Mouse (Mus musculus): ENCODE measurements around the gene Trpv4.

The Trpv4 gene

GRCm38 (mm10) chr5:114589454-114589853, 68.8 kb downstream of the Trpv4 start:
- no peak for DNase-seq (ENCODE audit: low read depth, low spot score)

- no peak for DNase-seq (ENCODE audit: low read depth, low spot score)
Observed at GRCm38 (mm10) chr5:114589026-114589425, 69.2 kb downstream of the Trpv4 start.

- no peak for DNase-seq (ENCODE audit: low read depth, low spot score)
Observed at GRCm38 (mm10) chr5:114588416-114588815, 69.8 kb downstream of the Trpv4 start.

- DNase-seq (ENCODE audit: low read depth, low spot score): no peak
Observed at GRCm38 (mm10) chr5:114587908-114588307, 70.3 kb downstream of the Trpv4 start.

GRCm38 (mm10) chr5:114585682-114586081, 72.5 kb downstream of the Trpv4 start:
- no peak for DNase-seq (ENCODE audit: low read depth, low spot score)

GRCm38 (mm10) chr5:114584293-114585104, 73.7 kb downstream of the Trpv4 start:
- no peak for DNase-seq (ENCODE audit: low read depth, low spot score)

GRCm38 (mm10) chr5:114583490-114584175, 74.6 kb downstream of the Trpv4 start:
- no peak for DNase-seq (ENCODE audit: low read depth, low spot score)

- DNase-seq (ENCODE audit: low read depth, low spot score): no peak
Observed at GRCm38 (mm10) chr5:114583046-114583445, 75.2 kb downstream of the Trpv4 start.

GRCm38 (mm10) chr5:114581486-114581885, 76.7 kb downstream of the Trpv4 start:
- DNase-seq (ENCODE audit: low read depth, low spot score): no peak

GRCm38 (mm10) chr5:114579714-114580357, 78.4 kb downstream of the Trpv4 start:
- DNase-seq (ENCODE audit: low read depth, low spot score): no peak

GRCm38 (mm10) chr5:114578361-114578760, 79.9 kb downstream of the Trpv4 start:
- no peak for DNase-seq (ENCODE audit: low read depth, low spot score)

GRCm38 (mm10) chr5:114575986-114576605, 82.1 kb downstream of the Trpv4 start:
- DNase-seq (ENCODE audit: low read depth, low spot score): no peak

GRCm38 (mm10) chr5:114575530-114575929, 82.7 kb downstream of the Trpv4 start:
- no peak for DNase-seq (ENCODE audit: low read depth, low spot score)

GRCm38 (mm10) chr5:114575010-114575409, 83.2 kb downstream of the Trpv4 start:
- DNase-seq (ENCODE audit: low read depth, low spot score): no peak

GRCm38 (mm10) chr5:114573920-114574628, 84.1 kb downstream of the Trpv4 start:
- DNase-seq (ENCODE audit: low read depth, low spot score): no peak

GRCm38 (mm10) chr5:114572997-114573396, 85.2 kb downstream of the Trpv4 start:
- DNase-seq (ENCODE audit: low read depth, low spot score): no peak

Measured in WW6 (cell line).